Mouse (Mus musculus) CH12.LX (cell line): ENCODE data around the gene Gsto1.

Source experiments
- CHD1 ChIP-seq: IDR thresholded peaks from 2 replicates; pipeline ENCODE4 v1.6.1; 2012; ENCODE audit warnings: low read depth, low read length, improper control_type of control experiment, inconsistent platforms
- CTCF ChIP-seq, 2 experiments: IDR thresholded peaks in 1 of 2; conservative IDR thresholded peaks in 1 of 2; 2 replicates each; pipeline ENCODE4 v1.5.1; 2011 to 2012; ENCODE audit warnings: low read depth in 2 of 2, low read length in 2 of 2, improper control_type of control experiment in 1 of 2, inconsistent platforms in 1 of 2, mild to moderate bottlenecking in 1 of 2, moderate library complexity in 1 of 2
- ELF1 ChIP-seq: IDR thresholded peaks from 2 replicates; pipeline ENCODE4 v1.6.1; 2014; ENCODE audit warnings: low read depth, mild to moderate bottlenecking, inconsistent platforms, low read length, improper control_type of control experiment
- JUND ChIP-seq: conservative IDR thresholded peaks from 2 replicates; pipeline ENCODE4 v1.6.1; 2011; ENCODE audit warnings: low read depth, low read length, improper control_type of control experiment
- MYC ChIP-seq: IDR thresholded peaks from 2 replicates; pipeline ENCODE4 v1.6.1; 2011; ENCODE audit warnings: low read depth, mild to moderate bottlenecking, improper control_type of control experiment, low read length
- NELFE ChIP-seq: IDR thresholded peaks from 2 replicates; pipeline ENCODE4 v1.6.1; 2011; ENCODE audit warnings: low read depth, low read length, improper control_type of control experiment
- POLR2A ChIP-seq: IDR thresholded peaks from 2 replicates; pipeline ENCODE4 v1.6.1; 2011; ENCODE audit warnings: low read depth, mild to moderate bottlenecking, improper control_type of control experiment, low read length
- POLR2AphosphoS2 ChIP-seq: IDR thresholded peaks from 2 replicates; pipeline ENCODE4 v1.6.1; 2011; ENCODE audit warnings: low read depth, low read length, improper control_type of control experiment
- TCF12 ChIP-seq: IDR thresholded peaks from 2 replicates; pipeline ENCODE4 v1.6.1; 2014; ENCODE audit warnings: low read depth, mild to moderate bottlenecking, inconsistent platforms, low read length, improper control_type of control experiment
- USF1 ChIP-seq: IDR thresholded peaks from 2 replicates; pipeline ENCODE4 v1.6.1; 2014; ENCODE audit warnings: low read depth, mild to moderate bottlenecking, inconsistent platforms, low read length, improper control_type of control experiment
- ZC3H11A ChIP-seq: IDR thresholded peaks from 2 replicates; pipeline ENCODE4 v1.6.1; 2012; ENCODE audit warnings: low read depth, mild to moderate bottlenecking, inconsistent platforms, low read length, improper control_type of control experiment
- ZKSCAN1 ChIP-seq: IDR thresholded peaks from 2 replicates; pipeline ENCODE4 v1.6.1; 2012; ENCODE audit warnings: low read depth, inconsistent platforms, low read length, improper control_type of control experiment, borderline replicate concordance

DNA sequence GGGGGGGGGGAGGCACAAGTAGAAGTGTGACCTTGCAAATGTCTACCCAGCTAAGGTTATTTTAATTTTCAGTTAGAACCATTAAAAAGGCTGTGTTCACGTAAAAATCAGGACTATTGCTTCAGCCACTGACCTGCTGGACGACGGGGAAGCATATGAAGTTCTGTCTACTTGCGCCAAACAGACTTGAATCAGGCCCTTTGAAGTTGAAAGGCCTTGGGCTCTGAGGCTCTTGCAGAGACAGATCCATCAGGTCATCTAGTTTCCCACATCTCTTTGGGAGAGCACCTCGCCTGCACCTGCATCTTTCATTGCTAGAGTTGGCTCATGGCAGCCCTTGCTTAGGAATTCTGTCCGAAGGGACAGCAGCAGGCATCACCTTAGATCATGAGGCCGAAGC is 58.6 kb downstream of the Gsto1 start:
- TF ChIP-seq POLR2A (no peak), ELF1 (no peak), CTCF (conservative IDR thresholded peaks at IDR 0.05 in 1 of 2, IDR thresholded peaks at IDR 0.05 in 1 of 2; ENCODE audit: low read depth in 2 of 2, low read length in 2 of 2) (no peak), NELFE (no peak), CHD1 (no peak), JUND (no peak), USF1 (no peak), ZC3H11A (no peak), TCF12 (no peak), MYC (no peak), ZKSCAN1 (no peak), POLR2AphosphoS2 (no peak)
